ENCODE assay signal across 8 mouse cellular contexts in the genomic region with DNA sequence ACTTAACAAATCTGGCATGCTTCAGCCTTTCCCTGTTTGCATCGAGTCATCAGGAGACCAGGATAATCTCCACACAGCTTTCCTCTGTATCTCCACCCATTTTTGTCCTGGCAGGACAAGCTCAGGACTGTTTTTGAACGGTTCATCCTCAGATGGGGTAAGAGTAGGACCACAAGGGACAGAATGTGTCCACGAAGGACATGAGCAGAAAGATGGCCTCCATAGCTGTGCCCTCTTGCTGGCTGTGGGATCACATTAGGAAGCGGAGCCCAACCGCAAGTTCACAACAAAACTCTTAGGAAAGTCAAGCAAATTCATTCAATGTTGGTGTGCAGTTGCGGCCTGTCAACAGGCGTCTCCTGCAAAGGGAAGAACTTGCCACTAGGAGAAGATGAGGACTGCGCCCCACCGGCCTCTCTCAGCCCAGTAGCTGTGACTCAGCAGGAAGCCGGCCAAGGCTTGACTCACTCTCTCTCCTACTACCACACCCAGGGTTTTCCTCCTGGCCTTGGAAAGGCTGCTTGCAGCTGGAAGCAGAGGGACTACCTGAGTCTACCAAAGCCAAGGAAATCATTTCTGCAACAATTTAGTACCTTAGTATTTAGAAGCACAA. TPM values are rescaled to one million over a fixed set of nuclear protein-coding genes. Genes with fewer than 3 reads are reported as not detected.
DNase-seq lines count a peak whose midpoint lies in the region; ATAC-seq and TF ChIP-seq lines count a peak whose summit lies in the region.

No protein-coding gene starts in this region.

- ATAC-seq in frontal cortex, adult (ENCODE audit: low TSS enrichment), result peak; percentile 75; the same call in 1 of the 2 replicates
- ATAC-seq in heart, embryonic 14.5 days (ENCODE audit: insufficient number of reproducible peaks, insufficient read depth, low FRiP score, low read depth), result peak; percentile 54; the same call in 1 of the 2 replicates
- ATAC-seq in lung, postnatal 0 days, result peak; percentile 93

- H3K27ac ChIP-seq in bone marrow, adult 2 months (ENCODE audit: control insufficient read depth, insufficient read depth, low read depth, low read length, poor library complexity), result no peak overlapping the region
- H3K27ac ChIP-seq in heart, embryonic 14.5 days (replicated peaks in 1 of 2; ENCODE audit: control insufficient read depth in 1 of 2, insufficient read depth in 1 of 2, low read depth in 2 of 2, low read length in 2 of 2), result no peak overlapping the region
- no peak overlapping the region for H3K27ac ChIP-seq in lung, postnatal 0 days (ENCODE audit: low read length)

- no peaks in the 10 kb centered on the region for H3K36me3 ChIP-seq in heart, embryonic 14.5 days (ENCODE audit: control insufficient read depth, insufficient read depth, low read length)
- no peaks in the 10 kb centered on the region for H3K36me3 ChIP-seq in lung, postnatal 0 days (ENCODE audit: insufficient read depth, low read length)

- H3K27me3 ChIP-seq in heart, embryonic 14.5 days (ENCODE audit: control insufficient read depth, insufficient read depth, low read length), result no peaks in the 10 kb centered on the region
- no peaks in the 10 kb centered on the region for H3K27me3 ChIP-seq in lung, postnatal 0 days (replicated peaks; ENCODE audit: insufficient read depth, low read length)

- H3K4me1 ChIP-seq in bone marrow, adult 2 months (ENCODE audit: control insufficient read depth, insufficient read depth, low read length), result no peaks in the 10 kb centered on the region; the same call in 1 of the 2 replicates
- no peaks in the 10 kb centered on the region for H3K4me1 ChIP-seq in heart, embryonic 14.5 days (ENCODE audit: control insufficient read depth in 2 of 2, insufficient read depth in 2 of 2, low read length in 2 of 2)
- no peaks in the 10 kb centered on the region for H3K4me1 ChIP-seq in lung, postnatal 0 days (ENCODE audit: insufficient read depth, low read depth, low read length)

- H3K4me3 ChIP-seq in bone marrow, adult 2 months (replicated peaks; ENCODE audit: control insufficient read depth, low read depth, low read length), result no peak overlapping the region
- H3K4me3 ChIP-seq in heart, embryonic 14.5 days (ENCODE audit: control insufficient read depth in 1 of 2, insufficient read depth in 1 of 2, low read depth in 1 of 2, low read length in 2 of 2), result no peak overlapping the region
- no peak overlapping the region for H3K4me3 ChIP-seq in lung, postnatal 0 days (ENCODE audit: low read depth, low read length)

- no peak for TF ChIP-seq EP300 in lung, postnatal 0 days (IDR thresholded peaks at IDR 0.05)

- no peaks in the 10 kb centered on the region for H3K9me3 ChIP-seq in heart, embryonic 14.5 days (ENCODE audit: control insufficient read depth, low read length)
- H3K9me3 ChIP-seq in lung, postnatal 0 days (ENCODE audit: low read length), result no peaks in the 10 kb centered on the region

- TF ChIP-seq CTCF in bone marrow, adult 2 months (IDR thresholded peaks at IDR 0.05; ENCODE audit: control insufficient read depth, insufficient read depth, low read length), result peak; percentile 26; the same call in 1 of the 2 replicates
- TF ChIP-seq CTCF in lung, postnatal 0 days (IDR thresholded peaks at IDR 0.05), result peak; percentile 54

- H3K4me2 ChIP-seq in heart, embryonic 14.5 days (ENCODE audit: low read length), result no peak overlapping the region
- no peak overlapping the region for H3K4me2 ChIP-seq in lung, postnatal 0 days (replicated peaks; ENCODE audit: low read depth, low read length)

- WGBS in bone marrow, adult 2 months, result 41% methylated on average over 10 of the region's 10 CpGs
- 72% methylated on average over 10 of the region's 10 CpGs for WGBS in heart, embryonic 14.5 days
- WGBS in lung, postnatal 0 days, result 70% methylated on average over 10 of the region's 10 CpGs

- H3K9ac ChIP-seq in heart, embryonic 14.5 days (ENCODE audit: low read length), result no peak overlapping the region
- H3K9ac ChIP-seq in lung, postnatal 0 days (replicated peaks; ENCODE audit: low read depth), result no peak overlapping the region

- no peak for DNase-seq in frontal cortex, postnatal 10 days (ENCODE audit: low spot score in 2 of 2)
- peak; percentile 85 for DNase-seq in lung, postnatal 0 days (ENCODE audit: low spot score)
- DNase-seq in urinary bladder, postnatal 36 days (ENCODE audit: low spot score in 2 of 2), result peak; percentile 76 to 88
- DNase-seq in kidney, adult 11 months, result no peak
- no peak for DNase-seq in yolk sac, embryonic 10.5 days (ENCODE audit: low spot score)

- TF ChIP-seq POLR2A in bone marrow, adult 2 months (IDR thresholded peaks at IDR 0.05; ENCODE audit: borderline replicate concordance, control insufficient read depth, low read depth, low read length), result no peak

RNA-seq across cellular contexts. Expression of gene Ptprj, which starts 31.6 kb away (rescaled TPM):
- polyA plus RNA-seq in bone marrow, adult 2 months (2011; ENCODE audit: insufficient read depth, insufficient read length, low replicate concordance, missing spikeins), result 16.0 and 25.1 TPM in 2 replicates
- polyA plus RNA-seq in heart, embryonic 14.5 days (2014; fragmentation: Nextera tagmentation; extraction: Ambion mirVana), result 1.5 and 1.8 TPM in 2 replicates
- polyA plus RNA-seq in lung, postnatal 0 days (2015; fragmentation: Nextera tagmentation; extraction: Ambion mirVana), result 4.2 TPM in 2 replicates

Comparison
In these comparisons a context has a peak if more than half of its experiments do, and no peak if none do; other contexts are left out.
1. DNase-seq: peak in lung, postnatal 0 days (single experiment) and urinary bladder, postnatal 36 days (2 of 2); none in frontal cortex, postnatal 10 days (0 of 2), kidney, adult 11 months (single experiment) and yolk sac, embryonic 10.5 days (single experiment).
2. Peak in every context shown above with its lines, with median percentiles within 50 percentile points of each other: ATAC-seq.